Mouse (Mus musculus) lung, postnatal 0 days (tissue): ENCODE results near the gene Aagab.

Source experiments
- CTCF ChIP-seq: IDR thresholded peaks from 2 replicates; pipeline ENCODE4 v1.5.1; 2016; ENCODE audit warnings: antibody characterized with exemption, mild to moderate bottlenecking
- EP300 ChIP-seq: IDR thresholded peaks from 2 replicates; pipeline ENCODE4 v1.6.1; 2016; ENCODE audit warnings: antibody characterized with exemption, mild to moderate bottlenecking, control low read depth

DNA sequence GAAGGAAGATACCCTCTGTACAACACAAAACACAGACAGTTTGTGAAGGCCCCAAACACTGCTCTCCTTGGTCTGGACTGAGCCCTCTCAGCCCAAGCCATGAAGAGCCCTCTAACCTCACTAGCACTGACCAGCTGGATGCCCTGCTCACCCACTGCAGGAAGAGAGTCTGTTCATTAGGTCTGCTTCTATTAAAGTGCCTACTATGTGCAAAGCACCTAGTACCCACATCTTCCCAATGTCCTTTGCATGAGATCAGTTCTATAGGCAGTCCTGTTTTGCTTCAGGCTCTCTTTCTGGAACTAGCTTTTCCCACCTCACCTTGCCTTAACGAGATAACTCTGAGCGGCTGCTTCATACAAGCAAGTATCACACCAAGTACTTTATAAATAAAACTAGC is 80.5 kb downstream of the Aagab start:
- TF ChIP-seq CTCF (no peak), EP300 (no peak)
